Mouse (Mus musculus): ENCODE data around the gene Tmsb15b1. TPM values are rescaled to one million over a fixed set of nuclear protein-coding genes. Genes with fewer than 3 reads are reported as not detected.
A peak's percentile ranks its signal among the peaks of the same experiment; 100 is the strongest.
"Not testable (repeated sequence)": the region's sequence is repeated elsewhere in the genome, so short reads cannot be mapped to it uniquely, and the experiment has no call there.

Tmsb15b1 gene
- polyA plus RNA-seq (2017; shearing (Covaris generic)) = 10 to 100 TPM; 24.2 to 27.3 TPM

DNA sequence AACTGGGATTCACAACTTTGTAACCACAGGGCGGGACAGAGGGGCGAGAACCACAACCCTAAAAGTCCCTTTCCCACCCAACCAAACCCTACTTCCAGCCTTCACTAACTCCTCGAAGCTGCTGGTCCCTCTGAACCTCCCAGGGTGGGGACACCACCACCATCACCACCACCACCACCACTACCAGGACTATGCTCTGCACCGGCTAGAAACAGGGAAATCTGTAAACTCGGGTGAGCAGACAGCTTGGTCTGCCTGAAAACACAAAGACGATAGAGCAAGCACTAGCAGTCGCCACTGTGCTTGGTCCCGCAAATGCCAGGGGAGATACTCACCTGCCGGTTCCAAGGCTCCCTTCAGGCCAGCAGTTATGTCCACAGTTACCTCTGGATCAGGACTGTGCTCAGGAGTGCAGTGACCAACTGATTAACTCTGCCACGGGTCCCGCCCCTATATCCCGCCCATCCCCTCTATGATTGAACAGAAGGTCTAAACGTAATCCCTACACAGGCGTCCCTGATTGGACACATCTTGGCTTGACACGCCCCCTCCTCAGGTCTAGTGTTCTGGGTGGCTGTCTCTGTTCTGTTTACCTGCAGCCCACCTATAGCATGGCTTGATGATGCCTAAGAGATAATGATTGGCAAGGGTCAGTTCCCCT, at the start of gene Tmsb15b1, which contains the start of gene Tmsb15l:
TSS of gene Tmsb15b1 (minus strand) at position 451 of the 661 bp plus-strand sequence.
TSS of gene Tmsb15l (minus strand) at position 446 of the 661 bp plus-strand sequence.
- peak; percentile 96 for ATAC-seq

DNA sequence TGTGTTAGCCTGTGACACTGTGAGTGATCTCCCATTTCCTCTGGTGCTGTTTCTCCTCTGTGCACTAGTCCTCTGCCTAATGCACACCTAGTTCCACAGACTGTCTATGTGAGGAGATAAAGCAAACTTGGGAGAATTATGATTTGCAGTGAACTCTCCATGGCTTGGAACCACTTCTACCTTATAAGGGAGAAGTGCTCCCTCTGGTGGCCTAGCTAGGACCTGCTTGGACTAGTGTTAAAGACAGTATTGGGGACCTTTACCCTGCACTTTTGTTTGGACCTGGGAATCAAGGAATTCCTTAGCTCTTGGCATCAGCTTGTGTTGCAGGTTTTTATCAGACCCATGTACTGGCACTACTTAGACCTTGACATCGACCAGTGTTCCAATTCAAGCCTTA, 42.6 kb upstream of the Tmsb15b1 start:
- ATAC-seq = peak; percentile 77

DNA sequence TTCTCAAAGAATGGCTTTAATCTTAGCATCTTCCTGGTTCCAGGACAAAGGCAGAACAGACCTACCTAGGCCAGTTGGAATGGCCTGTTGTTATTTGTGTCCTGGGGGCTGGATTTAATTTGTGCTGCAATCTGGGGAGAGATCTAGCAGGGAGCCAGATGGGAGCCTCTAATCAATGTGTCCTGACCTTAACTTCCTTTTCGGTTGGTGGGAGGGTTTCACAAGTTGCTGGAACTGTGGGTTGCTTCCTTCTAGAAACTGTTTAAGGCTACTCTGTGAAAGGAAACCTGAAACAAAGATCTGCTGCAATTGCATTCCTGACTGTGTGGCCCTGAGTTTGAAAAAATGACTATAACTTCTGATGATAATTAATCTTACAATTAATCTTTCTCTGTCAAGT, 41.0 kb upstream of the Tmsb15b1 start:
- ATAC-seq = no peak

DNA sequence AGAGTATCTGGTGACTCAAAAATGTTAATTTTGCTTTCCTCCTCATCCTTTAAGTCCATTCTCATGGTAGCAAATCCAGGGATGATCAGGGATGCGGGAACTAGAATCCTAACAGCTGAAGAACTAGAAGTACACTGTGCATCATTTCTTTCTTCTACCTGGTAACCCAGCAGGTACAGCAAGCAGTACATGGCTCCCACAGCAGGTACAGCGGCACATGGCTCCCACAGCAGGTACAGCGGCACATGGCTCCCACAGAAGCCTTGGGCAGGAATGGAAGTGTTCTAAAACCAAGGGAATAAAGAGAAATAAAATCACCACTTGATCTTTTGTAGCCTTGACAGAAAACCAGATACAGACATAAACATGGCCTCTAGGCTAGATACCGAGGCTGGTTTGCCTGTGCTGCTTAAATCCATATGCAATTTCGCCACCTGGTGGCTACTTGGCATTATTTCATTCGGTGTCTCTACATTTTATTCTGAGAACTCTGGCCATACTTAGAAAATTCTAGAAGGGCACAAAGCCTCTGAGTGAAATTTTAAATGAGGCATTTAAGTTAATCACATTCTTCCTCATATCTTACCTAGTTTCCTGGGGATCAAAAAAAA, 38.5 kb upstream of the Tmsb15b1 start:
- peak; percentile 83 for ATAC-seq

DNA sequence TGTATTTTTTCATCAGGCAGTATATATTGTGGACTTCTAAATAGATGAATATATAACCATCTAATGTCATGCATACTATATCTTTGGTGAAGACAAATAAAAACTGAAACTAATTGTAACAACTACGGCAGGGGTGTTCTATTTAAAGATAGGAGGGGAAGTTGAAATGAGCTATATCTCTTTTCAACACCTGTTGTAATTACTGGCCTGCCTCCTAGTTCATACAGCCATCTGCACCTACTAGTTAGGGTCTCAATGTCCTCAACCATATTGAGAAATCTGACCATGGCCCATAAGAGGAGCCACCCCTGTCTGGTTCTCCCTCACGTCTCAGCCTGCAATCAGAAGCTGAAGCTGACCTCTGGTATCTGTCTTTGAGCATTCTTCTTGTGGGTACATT, 19.6 kb upstream of the Tmsb15b1 start:
- ATAC-seq = no peak

DNA sequence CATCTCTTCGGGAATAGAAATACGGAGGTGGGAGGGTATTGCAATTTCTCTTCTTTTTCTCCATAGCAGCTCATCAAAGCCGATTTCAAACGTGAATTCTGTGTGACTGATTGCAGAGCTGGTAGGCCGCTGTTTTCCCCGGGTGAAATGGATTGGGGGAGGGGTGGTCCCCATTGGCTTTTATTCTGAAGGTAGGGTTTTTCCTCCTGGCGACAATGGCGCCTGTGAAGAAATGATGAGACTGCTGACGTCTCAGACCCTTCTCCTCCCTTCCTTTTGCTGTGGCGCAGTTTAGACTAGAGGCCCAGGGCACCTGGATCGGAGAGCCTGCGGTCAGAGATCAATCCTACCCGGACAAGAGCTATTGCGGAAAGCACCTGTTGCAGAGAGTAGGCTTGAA, 17.0 kb upstream of the Tmsb15b1 start:
- no peak for ATAC-seq

DNA sequence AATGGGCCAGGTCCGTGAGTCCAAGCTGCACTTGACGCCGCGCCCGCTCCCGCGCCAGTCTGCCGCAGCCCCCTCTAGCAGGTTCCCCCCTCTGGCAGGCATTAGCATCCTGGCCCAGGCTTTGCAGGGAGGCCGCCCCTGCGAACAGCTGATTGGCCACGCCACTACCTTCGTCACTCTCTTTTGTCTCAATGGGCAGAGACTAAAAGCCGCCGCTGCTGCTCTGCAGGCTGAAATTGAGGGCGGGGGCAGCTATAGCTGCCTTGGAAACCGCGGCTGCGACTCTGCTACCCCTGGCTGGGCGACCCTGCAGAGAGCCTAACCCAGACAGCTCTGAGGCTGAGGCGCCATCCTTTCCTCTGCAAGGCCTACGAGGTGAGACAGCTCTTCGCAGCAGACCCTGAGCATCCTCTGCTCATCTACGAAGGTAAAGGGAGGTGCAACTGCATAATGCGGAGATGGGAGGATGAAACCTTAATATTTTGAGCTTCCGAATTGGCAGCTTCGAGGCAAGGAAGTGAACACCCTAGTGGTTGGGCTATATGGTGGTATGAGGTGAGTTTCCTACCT, 16.4 kb upstream of the Tmsb15b1 start, which contains the start of gene Zcchc18:
TSS of gene Zcchc18 (plus strand) at position 178 of the 570 bp plus-strand sequence.
- ATAC-seq = peak; percentile 90

DNA sequence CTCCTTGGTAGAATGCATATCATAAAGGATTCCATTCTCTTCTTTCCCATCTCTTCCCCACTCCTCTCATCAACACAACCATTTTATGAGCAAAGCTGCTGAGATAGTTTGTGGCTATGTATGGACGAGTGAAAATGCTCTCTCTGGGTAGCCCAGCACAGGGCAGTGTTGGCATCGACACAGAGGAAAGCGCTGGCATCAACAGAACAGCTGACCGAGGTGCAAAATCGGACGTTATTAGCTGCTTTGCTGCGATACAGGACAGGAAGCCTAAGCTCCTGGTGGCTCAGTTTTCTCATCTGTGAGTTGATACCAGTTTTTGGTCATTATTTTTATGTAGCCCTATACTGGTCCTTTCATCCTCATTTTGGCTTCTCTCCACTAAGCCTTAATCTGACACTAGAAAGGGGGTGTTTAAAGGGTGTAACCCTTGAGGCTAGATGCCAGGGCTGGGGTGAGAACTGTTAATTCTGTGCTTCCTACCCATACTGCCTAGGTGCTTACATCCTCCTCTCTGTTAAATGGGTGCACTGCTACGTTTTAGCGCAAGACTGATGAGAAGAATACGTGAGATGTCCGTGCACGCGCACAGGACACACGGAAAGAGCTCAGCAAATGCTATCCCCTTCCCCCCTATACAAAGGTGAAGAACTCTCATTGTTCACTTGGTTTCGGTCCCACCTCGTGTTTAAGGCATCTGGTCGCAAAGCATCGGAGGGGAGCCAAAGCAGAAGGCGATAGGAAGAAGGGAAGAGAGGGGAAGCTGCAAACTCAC, 15.7 kb upstream of the Tmsb15b1 start:
- peak; percentile 53 for ATAC-seq

DNA sequence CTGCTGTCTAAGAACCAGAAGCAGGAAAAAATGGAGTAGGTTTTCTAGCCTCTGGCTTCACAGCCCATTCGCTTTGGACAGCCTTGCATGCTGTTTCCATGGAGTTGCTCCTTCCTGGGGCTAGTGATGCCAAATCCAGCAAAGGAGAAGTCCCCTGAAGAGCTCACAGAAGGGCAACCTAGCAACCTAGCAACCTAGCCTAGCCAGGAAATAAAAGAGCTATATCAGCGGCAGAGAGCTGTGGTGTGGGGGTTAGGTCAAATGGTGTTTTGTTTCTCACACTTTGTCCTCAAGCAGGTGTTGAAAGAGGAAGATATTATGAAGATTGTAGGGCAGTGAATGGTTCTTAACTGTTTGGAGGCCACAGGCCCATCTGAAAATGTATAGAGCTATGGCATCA, 14.6 kb upstream of the Tmsb15b1 start:
- no peak for ATAC-seq

DNA sequence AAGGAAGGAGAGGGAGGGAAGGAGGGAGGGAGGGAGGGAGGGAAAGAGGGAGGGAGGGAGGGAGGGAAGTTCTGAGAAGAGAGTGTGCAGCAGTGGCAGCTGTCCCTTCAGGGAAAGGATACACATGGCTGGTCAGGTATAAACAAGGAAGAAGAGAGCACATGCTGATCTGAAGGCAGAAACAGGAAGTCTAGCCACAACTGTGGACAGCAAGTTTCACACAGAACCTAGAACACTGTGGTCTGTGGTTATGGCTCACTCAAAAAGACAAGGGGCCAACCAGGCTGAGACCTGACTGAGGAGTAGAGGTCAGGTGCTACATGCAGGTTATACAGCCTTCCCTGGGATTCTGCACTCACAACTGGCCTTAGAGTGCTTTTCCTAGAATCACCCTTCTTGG, 9.4 kb upstream of the Tmsb15b1 start:
- peak; percentile 70 for ATAC-seq

DNA sequence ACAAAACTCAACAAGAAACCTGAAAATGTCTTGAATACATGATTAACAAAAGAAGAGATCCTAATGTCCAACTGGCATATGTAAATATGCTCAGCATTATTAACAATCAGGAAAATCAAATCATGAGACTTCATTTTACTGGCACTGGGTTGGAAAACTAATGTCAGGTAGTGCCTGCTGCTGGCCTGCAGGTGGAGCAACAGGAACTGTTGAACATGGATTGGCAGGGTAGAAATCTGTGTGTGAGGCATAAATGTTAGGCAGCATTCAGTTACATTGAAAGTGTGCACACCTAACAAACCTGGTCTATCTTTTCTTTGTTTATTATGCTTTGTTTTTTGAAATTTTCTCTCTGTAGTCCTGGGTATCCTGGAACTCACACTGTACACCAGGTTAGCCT, 1.9 kb upstream of the Tmsb15b1 start:
- peak; percentile 33 for ATAC-seq

DNA sequence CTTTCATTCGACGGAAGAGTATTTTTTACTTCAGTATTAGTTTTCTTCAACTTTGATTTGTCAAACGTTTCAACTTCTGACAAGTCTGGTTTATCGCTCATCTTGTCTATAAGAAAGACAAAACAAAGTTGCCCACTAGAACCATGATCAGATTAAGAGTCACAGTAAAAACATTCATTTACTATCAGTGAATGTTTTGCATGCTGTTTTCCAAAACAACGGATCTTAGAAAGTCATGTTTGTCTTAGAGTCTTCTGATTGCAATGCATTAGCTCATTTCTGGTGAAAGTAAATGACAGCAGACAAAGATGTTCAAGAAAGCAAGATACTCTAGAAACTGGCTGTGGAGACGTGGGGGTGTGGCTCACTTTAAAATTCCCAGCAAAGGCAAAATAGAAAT, 1.3 kb downstream of the Tmsb15b1 start, which contains the start of gene Tmsb15b2:
TSS of gene Tmsb15b2 (minus strand) at position 101 of the 400 bp plus-strand sequence.
- ATAC-seq = not testable (repeated sequence)

DNA sequence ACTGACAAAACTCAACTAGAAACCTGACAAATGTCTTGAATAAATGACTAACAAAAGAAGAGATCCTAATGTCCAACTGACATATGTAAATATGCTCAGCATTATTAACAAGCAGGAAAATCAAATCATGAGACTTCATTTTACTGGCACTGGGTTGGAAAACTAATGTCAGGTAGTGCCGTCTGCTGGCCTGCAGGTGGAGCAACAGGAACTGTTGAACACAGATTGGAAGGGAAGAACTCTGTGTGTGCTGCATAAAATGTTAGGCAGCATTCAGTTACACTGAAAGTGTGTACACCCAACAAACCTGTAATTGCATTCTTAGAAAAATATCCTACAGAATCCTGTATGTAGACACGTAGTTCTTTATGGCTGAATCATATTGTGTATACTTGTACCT, 17.0 kb downstream of the Tmsb15b1 start:
- ATAC-seq = peak; percentile 62

DNA sequence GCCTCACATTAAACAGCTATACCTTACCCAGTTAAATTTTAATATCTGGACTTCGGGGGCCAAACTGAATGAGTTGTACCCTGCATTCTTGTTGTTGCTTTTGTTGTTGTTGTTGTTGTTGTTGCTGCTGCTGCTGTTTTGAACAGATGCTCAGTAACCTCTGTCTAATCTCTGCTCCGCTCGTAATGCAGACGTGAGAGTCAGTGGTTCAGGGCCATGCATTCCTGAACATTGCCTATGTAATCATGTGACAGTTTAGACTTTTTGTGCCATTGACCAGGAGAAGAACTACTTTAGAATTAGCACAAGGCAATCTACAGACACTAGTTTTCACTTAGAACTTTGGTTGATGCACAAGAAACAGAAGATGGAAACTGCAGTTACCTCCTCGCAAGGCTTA, 18.4 kb downstream of the Tmsb15b1 start:
- not testable (repeated sequence) for ATAC-seq

DNA sequence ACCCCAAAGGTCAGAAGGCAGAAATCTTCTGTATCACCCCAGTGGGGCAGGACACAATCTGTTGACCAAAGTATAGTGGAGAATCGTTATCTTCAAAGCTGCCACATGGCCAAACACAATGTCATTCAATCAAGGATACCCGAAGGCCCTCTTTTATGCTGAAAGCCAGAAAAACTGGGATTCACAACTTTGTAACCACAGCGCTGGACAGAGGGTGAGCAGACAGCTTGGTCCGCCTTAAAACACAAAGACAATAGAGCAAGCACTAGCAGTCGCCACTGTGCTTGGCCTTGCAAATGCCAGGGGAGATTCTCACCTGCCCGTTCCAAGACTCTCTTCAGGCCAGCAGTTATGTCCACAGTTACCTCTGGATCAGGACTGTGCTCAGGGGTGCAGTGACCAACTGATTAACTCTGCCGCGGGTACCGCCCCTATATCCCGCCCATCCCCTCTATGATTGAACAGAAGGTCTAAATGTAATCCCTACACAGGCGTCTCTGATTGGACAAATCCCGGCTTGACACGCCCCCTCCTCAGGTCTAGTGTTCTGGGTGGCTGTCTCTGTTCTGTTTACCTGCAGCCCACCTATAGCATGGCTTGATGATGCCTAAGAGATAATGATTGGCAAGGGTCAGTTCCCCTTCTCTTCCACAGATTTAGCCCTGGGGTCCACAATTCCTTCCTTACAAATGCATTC, 18.9 kb downstream of the Tmsb15b1 start:
- peak; percentile 86 for ATAC-seq

DNA sequence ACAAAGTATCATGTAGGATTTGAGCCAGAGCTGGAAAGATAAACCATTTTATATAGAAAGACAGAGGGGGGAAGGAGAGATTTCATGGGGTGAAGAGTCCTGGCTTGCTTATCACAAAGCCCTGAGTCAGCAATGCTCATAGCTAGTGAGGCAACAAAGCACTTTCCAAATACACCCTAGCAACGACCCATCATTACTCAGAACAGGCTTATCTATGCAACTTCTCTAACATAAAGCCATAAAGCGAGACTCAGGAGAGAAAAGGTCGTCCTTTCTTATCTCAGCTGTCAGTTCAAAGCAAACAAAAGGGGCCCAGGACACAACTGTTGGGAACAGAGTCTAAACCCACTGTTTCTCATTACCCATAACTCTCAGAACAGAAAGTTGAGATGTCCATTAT, 38.7 kb downstream of the Tmsb15b1 start:
- ATAC-seq = no peak

DNA sequence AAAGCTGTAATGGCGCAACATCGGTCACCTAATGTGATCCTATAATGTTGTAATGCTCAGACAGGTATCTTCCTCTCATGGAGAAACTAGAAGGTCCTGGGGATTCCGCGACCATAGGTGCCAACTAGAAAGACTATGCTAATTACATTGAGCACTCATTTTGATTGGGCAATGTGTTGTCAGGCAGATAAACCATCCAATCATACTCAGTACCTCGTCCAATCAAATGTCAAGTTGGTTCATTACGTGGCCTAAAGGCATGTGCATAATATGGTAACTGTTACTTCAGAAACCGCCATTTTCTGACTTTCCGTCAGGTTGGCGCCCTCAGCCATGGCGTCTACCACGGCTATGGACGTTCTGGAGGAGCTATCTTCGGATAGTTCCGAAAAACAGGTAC, 49.6 kb downstream of the Tmsb15b1 start, which contains the start of gene H2bfm:
TSS of gene H2bfm (plus strand) at position 295 of the 400 bp plus-strand sequence.
- no peak for ATAC-seq

DNA sequence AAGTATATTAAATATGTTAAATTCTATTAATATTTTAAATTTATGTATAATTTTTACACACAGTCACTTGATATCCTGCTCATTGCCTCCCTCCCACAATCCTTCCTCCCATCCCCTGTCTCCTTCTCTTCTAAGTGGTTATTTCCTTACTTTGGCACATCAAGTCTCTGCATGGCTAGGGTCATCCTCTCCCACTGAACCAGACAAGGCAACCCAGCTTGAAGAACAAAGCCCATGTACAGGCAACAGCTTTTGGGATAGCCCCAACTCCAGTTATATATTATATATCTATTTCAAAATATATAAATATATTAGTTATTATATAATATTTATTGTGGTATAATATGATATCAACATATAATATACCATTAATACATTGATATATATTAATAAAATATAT, 50.8 kb downstream of the Tmsb15b1 start:
- peak; percentile 42 for ATAC-seq

Data from CD4-positive, CD25-positive, alpha-beta regulatory T cell, adult 4 months (primary cell).